Mouse (Mus musculus): ENCODE measurements around the gene Cdc14b.

GRCm38 (mm10) chr13:64257010-64257813 lies 17.9 kb downstream of the Cdc14b start:
- TF ChIP-seq FLI1 (IDR thresholded peaks at IDR 0.05; ENCODE audit: low read length) = no peak
- TF ChIP-seq GATA1 (IDR thresholded peaks at IDR 0.05; ENCODE audit: borderline replicate concordance, low read length) = no peak
